Mouse (Mus musculus): Measurements from ENCODE around the gene Oas1a.

Oas1a gene

GRCm38 (mm10) chr5:120865336-120865860 lies 41.9 kb downstream of the Oas1a start:
- Histone ChIP-seq H3K9me3 (ENCODE audit: low read length) (peaks cover 9% of the 10 kb centered on the region), H3K36me3 (ENCODE audit: insufficient read depth, low read length) (no peaks in the 10 kb centered on the region), H3K4me1 (replicated peaks; ENCODE audit: low read depth, low read length) (peaks cover 9% of the 10 kb centered on the region; the same call in 1 of the 2 replicates), H3K27me3 (ENCODE audit: insufficient read depth, low read length) (peaks cover 46% of the 10 kb centered on the region), H3K4me3 (replicated peaks; ENCODE audit: low read length) (no peak overlapping the region)
- TF ChIP-seq POU5F1 (IDR thresholded peaks at IDR 0.05; ENCODE audit: borderline replicate concordance, low read length) (no peak), CTCF (conservative IDR thresholded peaks at IDR 0.05; ENCODE audit: low read length) (peak; percentile 76)

GRCm38 (mm10) chr5:120861121-120861520 lies 46.2 kb downstream of the Oas1a start, which contains the start of gene Oas1h:
Gene Oas1h (plus strand): TSS chr5:120861421.
- no peak for TF ChIP-seq NANOG (IDR thresholded peaks at IDR 0.05; ENCODE audit: borderline replicate concordance, low read length)
- no peak for TF ChIP-seq CTCF (conservative IDR thresholded peaks at IDR 0.05; ENCODE audit: low read length)
- TF ChIP-seq POU5F1 (IDR thresholded peaks at IDR 0.05; ENCODE audit: borderline replicate concordance, low read length): no peak
- H3K4me3 ChIP-seq (replicated peaks; ENCODE audit: low read length): no peak within 1 kb of the TSS
- H3K9me3 ChIP-seq (ENCODE audit: low read length): peaks cover 9% of the 10 kb centered on the region
- peaks cover 6% of the 10 kb centered on the region for H3K27me3 ChIP-seq (ENCODE audit: insufficient read depth, low read length)
- peaks cover 29% of the 10 kb centered on the region for H3K4me1 ChIP-seq (replicated peaks; ENCODE audit: low read depth, low read length)
- no peaks in the 10 kb centered on the region for H3K36me3 ChIP-seq (ENCODE audit: insufficient read depth, low read length)

GRCm38 (mm10) chr5:120859241-120859640 lies 48.1 kb downstream of the Oas1a start:
- Histone ChIP-seq H3K9me3 (ENCODE audit: low read length) (peaks cover 13% of the 10 kb centered on the region), H3K4me1 (replicated peaks; ENCODE audit: low read depth, low read length) (peaks cover 47% of the 10 kb centered on the region), H3K4me3 (replicated peaks; ENCODE audit: low read length) (no peak overlapping the region), H3K36me3 (ENCODE audit: insufficient read depth, low read length) (no peaks in the 10 kb centered on the region), H3K27me3 (ENCODE audit: insufficient read depth, low read length) (peaks cover 2% of the 10 kb centered on the region)
- TF ChIP-seq NANOG (IDR thresholded peaks at IDR 0.05; ENCODE audit: borderline replicate concordance, low read length) (no peak), POU5F1 (IDR thresholded peaks at IDR 0.05; ENCODE audit: borderline replicate concordance, low read length) (no peak), CTCF (conservative IDR thresholded peaks at IDR 0.05; ENCODE audit: low read length) (no peak)

GRCm38 (mm10) chr5:120849601-120850136 lies 57.7 kb downstream of the Oas1a start:
- Histone ChIP-seq H3K4me1 (replicated peaks; ENCODE audit: low read depth, low read length) (peaks cover 31% of the 10 kb centered on the region), H3K9me3 (ENCODE audit: low read length) (peaks cover 6% of the 10 kb centered on the region), H3K36me3 (ENCODE audit: insufficient read depth, low read length) (no peaks in the 10 kb centered on the region), H3K4me3 (replicated peaks; ENCODE audit: low read length) (no peak overlapping the region), H3K27me3 (ENCODE audit: insufficient read depth, low read length) (peaks cover 23% of the 10 kb centered on the region)
- peak; percentile 98 for TF ChIP-seq CTCF (conservative IDR thresholded peaks at IDR 0.05; ENCODE audit: low read length)
- TF ChIP-seq NANOG (IDR thresholded peaks at IDR 0.05; ENCODE audit: borderline replicate concordance, low read length): no peak

- peaks cover 46% of the 10 kb centered on the region for H3K27me3 ChIP-seq (ENCODE audit: insufficient read depth, low read length)
- peaks cover 5% of the 10 kb centered on the region; the same call in 1 of the 2 replicates for H3K9me3 ChIP-seq (ENCODE audit: low read length)
- H3K4me3 ChIP-seq (replicated peaks; ENCODE audit: low read length): no peak within 1 kb of the TSS
- TF ChIP-seq POU5F1 (IDR thresholded peaks at IDR 0.05; ENCODE audit: borderline replicate concordance, low read length): no peak
- no peak for TF ChIP-seq NANOG (IDR thresholded peaks at IDR 0.05; ENCODE audit: borderline replicate concordance, low read length)
- no peak for TF ChIP-seq CTCF (conservative IDR thresholded peaks at IDR 0.05; ENCODE audit: low read length)
- no peaks in the 10 kb centered on the region for H3K36me3 ChIP-seq (ENCODE audit: insufficient read depth, low read length)
- peaks cover 13% of the 10 kb centered on the region for H3K4me1 ChIP-seq (replicated peaks; ENCODE audit: low read depth, low read length)
Observed at GRCm38 (mm10) chr5:120847067-120847466, 60.3 kb downstream of the Oas1a start, which contains the start of gene Oas1f. Gene Oas1f (plus strand): TSS chr5:120847367.

Data from E14TG2a.4 (cell line).